Mouse (Mus musculus) mouse trophoblast stem cell (cell line): Measurements from ENCODE around the gene Ssrp1.

Experiments
- in situ Hi-C, 2 experiments: fragments of 300-500 bp; cut with MseI, MboI; formaldehyde crosslinking; loops; 2 replicates in 1 of 2; 3 replicates in 1 of 2; pipeline ENCODE4 v1.15.1; 2025

Gene Ssrp1

DNA sequence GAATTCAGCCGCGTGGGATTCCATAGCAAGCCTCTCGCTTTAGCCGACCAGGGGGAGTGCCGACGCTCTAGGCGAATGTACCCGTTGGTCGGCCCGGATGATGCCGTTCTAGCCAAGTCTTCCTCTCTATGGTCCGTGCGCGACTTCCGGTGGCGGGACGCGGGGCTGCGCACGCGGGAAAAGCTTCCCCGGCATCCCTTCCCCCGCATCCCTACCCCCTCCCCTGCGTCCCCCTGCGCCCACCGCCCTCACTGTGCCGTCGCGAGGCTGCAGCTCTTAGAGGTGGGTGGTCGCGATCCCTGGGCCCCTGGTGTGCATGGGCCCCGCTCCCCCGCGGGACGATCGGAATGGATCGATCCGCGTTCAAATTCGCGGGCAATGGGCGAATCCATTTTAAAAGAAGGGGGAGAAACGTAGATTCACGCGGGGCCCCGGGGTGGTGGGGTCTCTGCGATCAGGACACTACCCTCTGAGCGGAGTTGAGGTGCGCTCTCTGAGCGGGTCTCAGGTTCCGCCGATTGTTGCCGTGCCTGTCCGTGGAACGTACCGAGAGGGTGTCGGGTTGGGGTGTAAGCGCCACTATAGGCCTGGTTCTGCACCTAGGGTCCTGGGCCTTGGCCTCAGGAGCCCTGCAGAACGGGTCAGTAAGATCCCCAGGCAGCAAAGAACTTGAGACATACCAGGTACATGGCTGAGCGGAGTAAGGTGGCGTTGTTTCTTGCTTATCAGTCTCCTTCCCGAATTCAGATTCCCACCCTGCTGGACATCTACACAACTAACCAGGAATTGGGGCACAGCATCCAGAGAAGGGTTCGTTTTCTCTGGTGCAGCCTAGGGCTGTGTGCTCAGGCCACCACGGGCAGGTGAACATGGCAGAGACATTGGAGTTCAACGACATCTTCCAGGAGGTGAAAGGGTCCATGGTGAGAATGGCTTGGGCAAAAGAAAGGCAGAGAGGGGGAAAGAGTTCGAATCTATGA, at the start of gene Ssrp1, which contains the start of gene P2rx3:
TSS of gene Ssrp1 (plus strand) at position 188 of the 980 bp plus-strand sequence.
TSS of gene P2rx3 (minus strand) at position 416 of the 980 bp plus-strand sequence.
- in situ Hi-C loops: no loop called here

DNA sequence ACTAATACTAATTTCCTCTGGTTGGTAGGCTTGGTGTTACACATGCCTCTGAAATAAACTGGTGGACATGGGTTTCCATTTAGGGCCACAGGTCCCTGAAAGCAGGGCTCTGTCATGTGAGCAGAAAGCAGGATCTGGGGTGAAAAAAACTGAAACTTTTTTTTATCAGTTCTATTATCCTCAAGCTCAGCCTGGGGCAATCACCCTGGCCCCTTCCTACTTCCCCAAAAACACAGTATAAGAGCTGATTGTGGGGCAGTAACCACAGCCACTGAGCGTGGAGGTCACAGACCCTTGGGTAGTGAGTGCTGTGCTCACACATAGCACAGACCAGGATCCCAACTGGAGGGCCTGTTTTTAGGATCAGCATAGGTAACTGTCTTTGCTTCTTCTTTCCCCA, 49.1 kb upstream of the Ssrp1 start, which contains the start of gene Prg3:
TSS of gene Prg3 (plus strand) at position 286 of the 400 bp plus-strand sequence.
- in situ Hi-C loops: no loop called here

DNA sequence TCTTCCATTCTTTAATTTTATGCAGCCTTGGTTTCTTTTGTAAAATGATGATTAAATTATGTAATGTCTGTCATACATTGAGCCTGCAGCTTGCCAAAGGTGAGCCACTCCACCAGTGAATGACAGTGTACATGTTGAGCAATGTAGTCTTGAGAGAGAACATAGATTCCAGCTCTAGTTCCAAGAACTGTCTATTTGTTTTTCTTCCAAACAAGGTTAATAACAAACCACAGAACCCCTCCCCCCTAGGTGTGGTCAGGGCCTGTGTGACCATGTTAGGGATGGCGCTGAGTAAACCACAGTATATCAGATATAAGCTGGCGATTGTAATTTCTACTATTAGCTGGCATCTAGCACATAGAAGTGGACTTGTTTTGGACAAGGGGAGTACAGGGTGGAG, 40.7 kb upstream of the Ssrp1 start:
- in situ Hi-C loops: no loop called here

DNA sequence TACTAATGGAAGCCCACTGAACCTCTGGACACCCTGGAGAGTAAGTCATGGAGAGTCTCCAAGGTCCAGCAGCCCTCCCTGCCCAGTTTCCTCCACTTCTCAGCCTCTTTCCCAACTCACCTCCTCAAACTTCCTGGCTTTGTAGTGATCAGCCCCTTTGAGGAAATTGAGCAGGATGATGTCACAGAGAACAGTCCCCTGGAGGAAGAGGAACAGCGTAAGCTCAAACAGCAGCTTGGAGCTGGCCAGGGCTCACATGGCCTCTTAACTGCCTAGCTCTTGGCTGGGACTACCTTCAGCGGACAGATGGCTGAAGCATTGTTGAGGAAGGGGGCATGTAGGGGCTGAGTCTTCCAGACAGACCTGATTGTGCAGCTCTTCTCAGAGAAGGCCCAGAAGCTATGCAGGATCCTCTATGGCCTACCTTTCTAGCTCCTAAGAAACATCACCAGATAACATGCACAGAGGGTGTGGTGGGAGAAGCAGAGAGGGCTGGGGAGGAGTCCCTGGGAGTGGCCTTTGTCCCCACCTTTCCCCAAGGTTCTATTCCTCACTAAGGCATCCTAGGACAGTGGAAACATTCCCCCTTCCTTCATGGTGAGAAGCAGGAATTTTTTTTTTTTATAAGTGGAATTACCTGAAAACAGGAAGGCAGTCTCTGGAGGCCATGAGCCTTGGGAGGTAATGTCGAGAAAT, 37.4 kb upstream of the Ssrp1 start:
- in situ Hi-C loops: loop anchor here in 1 of 2 experiments (10.0 kb wide), 1 partner anchor 105 kb away; no protein-coding TSS in a partner anchor

DNA sequence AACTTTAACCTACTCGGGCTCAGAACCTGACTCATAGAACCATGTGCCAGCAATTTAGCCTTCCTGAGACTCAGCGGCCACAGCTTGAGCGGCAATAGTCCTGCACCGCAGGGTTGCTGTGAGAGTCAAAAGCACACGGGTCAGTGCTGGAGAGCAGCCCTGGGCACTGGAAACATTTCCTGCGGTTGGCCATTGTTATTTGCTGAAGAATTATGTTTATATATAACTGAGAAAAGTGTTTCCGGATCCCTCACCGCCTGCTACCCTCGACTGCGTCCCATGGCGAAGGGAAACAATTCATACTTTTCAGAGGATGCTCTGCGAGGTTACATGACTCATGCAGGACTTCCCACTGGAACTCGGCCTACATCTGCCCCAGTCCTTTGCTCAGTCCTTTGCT, 35.5 kb upstream of the Ssrp1 start:
- in situ Hi-C loops: loop anchor here in 1 of 2 experiments (10.0 kb wide), 1 partner anchor 107 kb away; no protein-coding TSS in a partner anchor

DNA sequence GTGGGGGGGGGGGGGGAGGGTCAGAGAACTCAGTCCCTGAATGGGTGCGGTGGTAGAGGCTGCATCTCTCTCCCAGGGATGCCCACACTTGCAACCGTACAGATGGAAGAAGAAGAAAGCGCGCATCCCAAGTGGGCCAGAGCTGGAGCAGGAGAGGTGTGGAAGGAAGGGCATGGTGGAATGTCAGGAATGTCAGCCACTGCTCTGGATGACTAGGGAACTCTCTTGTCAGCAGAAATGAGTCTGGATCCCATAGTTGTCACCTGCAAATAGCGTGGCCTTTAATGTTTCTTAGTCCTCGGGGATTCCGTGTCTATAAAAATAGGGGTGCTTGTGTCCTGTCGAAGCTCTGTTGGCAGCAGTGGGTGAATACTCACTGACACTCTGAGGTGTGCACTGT, 34.5 kb upstream of the Ssrp1 start:
- in situ Hi-C loops: loop anchor here in 1 of 2 experiments (10.0 kb wide), 1 partner anchor 108 kb away; no protein-coding TSS in a partner anchor

DNA sequence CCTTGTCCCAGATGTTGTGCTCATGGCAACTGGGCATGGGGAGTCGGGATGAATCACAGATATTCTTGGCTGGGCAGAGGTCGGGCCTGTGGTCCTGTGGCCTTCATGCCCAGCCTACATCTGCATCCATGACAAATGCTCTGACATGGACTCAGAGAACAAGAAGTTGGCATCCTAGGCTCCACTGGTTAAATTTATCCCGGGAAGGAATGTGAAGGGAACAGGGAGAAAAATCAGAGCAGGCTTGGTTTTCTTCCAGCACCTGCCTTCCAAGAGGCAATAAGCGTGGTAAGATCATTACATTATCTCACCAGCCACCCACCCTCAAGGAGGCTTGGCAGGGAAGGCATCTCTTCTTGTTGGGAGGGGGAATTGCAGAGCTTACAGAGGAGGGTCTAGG, 32.7 kb upstream of the Ssrp1 start:
- in situ Hi-C loops: loop anchor here in 1 of 2 experiments (10.0 kb wide), 1 partner anchor 110 kb away; no protein-coding TSS in a partner anchor

DNA sequence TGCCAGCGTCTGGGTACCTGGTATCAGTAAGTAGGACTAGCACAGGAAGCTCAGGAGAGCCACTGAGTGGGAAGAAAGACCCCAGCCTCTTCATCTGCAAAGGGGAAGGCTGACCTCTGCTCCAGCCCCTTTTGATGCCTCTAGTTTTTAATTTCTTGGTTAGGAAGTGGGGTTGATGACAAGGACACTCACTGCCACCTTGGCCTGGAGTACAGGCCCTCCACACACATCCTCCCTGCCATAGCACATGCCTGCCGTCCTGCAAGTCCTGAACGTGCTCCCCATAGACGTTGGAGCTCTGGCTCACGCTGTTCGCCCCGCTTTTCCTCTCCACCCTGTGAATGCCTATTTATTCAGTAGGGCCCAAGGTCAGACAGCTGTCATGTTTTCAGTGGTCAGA, 30.4 kb upstream of the Ssrp1 start:
- in situ Hi-C loops: loop anchor here (5.0 to 10.0 kb wide), 2 partner anchors 44 to 112 kb away; no protein-coding TSS in a partner anchor

DNA sequence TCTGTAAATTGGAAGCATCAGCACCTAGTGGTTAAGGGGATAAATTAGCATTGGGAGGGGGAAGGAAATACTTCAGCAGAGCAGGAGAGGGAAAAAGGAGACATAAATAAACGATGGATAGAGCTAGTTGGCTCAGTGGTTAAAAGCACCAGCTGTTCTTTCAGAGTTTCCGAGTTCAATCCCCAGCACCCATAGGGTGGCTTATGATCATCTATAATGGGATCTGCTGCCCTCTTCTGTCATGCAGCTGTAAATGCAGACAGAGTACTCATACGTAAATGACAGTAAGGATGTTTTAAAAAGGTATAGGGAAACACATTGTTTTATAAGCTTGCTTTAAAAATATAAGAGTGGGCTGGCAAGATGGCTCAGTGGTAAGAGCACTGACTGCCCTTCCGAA, 29.3 kb upstream of the Ssrp1 start:
- in situ Hi-C loops: loop anchor here (5.0 to 10.0 kb wide), 2 partner anchors 45 to 113 kb away; no protein-coding TSS in a partner anchor

DNA sequence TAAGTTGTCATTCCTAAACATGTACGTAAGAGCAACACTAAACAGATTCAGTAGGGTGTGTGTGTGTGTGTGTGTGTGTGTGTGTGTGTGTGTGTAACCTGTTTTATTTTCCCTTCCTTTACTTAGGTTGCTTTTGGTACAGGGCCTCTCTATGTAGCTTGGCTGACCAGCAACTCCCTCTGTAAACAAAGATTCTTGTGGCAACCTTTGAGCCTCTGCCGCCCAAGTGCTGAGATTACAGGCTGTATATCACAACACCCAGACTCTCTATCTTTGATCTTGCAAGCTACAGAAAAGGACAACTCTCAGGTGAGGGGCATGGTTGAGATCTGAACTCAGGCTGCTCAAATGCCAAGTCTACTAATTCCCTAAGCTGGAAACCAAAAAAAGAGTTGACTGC, 27.8 kb upstream of the Ssrp1 start:
- in situ Hi-C loops: loop anchor here (5.0 to 10.0 kb wide), 2 partner anchors 47 to 114 kb away; no protein-coding TSS in a partner anchor

DNA sequence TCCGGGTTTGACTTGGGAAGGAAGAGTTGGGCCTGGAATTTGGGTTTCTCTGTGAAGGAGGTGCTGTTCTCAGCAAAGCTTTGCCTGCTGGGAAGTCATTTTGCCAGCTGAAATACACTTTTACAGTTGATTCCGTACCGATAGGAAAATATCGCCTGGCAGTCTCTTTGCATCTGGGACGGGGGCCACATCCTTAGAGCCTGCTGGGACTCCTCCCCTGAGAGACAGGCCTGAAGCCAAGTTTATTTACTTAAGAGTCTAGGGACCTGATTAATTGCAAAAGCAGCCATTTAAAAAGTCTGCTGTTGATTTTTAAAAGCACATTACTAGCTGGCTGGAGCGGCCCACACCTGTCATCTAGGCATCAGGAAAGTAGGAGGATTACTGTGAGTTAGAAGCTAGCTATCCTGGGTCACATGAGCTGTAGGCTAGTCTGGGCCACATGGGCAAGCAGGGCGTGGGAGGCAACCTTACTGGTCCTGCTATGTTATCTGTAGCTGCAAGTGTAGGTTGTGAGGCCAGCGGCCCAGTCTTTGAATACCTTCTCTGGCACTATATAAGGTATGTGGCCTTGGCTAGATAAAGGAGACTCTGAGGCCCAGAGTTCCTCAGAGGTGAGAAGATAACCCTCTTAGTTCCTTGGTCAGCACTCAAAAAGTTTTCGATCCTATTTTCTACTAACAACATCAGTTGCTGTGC, 25.0 kb upstream of the Ssrp1 start:
- in situ Hi-C loops: no loop called here

DNA sequence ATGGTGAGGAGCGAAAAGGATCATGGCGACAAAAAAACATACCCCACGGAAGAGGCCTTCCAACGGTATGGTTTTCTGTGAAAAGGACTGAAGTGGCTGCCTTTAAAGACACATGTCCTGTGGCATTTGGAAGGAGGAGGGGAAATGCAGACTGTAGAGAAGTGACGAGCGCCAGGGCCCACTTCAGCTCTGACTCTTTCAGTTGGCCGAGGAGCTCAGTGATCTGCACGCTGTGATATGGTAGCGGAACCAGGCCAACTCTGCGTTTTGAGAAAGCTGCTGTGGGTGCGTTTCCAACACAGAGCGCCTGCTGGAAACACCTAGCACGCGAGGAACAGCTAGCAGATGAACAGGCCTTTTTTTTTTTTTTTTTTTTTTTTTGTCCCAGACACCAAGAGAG, 24.4 kb upstream of the Ssrp1 start:
- in situ Hi-C loops: no loop called here

DNA sequence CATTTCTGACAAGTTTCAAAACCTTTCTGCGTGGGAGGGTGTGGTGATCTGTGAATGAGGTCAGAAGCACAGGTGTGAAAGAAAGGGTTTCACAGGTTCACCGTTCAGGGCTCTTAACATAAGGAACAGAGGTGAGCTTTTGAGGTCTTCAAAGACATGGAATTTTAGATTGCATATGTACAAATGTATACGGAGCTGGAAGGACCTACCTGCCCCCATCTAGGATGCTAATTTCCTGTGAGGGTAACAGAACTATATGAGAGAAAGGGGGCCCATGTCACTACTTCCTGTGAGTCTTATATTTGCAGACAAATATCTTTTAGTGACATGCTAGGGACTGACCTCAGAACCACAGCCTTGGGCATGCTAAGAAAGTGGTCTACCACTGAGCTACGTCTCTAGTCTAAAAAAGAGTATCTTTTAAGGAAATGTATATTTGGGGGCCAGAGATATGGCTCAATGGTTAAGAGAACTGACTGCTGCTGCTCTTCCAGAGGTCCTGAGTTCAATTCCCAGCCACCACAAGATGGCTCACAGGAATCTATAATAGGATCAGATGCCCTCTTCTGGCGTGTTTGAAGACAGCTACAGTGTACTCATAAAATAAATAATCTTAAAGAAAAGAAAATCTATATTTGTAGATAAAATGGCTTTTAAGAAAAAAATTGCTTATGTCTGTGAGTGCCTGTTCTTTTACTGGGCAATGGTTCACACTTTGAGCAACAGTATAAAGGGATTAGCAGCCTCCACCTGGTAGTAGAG, 23.0 kb upstream of the Ssrp1 start:
- in situ Hi-C loops: no loop called here

DNA sequence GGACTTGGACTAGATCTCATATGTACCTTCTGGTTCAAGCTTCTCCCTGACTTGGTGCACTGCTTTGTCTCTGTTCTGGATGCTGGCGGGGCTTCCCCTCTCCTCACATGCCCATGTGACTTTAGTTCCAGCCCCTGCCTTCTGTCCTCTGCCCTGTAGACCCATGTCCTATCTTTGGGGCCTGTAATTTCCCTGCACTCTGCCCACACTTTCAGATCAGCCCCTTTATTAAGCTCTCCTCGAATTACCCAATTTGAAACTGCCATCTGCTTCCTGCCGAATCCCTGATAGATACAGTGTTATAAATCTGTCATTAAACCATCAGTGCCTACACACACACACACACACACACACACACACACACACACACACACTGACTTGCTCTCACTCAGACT, 22.4 kb upstream of the Ssrp1 start:
- in situ Hi-C loops: no loop called here

DNA sequence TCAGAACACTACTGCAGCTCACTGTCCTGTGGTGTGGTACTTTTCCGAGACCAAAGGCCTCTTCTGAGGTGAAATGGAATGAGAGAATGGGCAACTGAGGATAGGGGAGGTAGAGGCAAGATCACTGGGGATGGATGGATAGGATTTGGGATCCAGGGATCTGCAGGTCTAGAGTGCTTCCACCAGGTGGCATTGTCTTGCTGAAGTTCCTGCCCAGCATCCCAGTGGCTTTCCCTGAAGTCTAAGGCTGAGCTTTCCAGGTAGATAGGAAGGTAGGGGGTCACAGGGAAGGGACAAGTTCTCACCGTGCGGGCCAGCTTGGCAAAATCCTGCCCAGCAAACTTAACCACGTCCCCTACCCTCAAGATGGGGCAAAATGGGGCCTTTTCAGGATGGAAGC, 15.0 kb upstream of the Ssrp1 start:
- in situ Hi-C loops: no loop called here

DNA sequence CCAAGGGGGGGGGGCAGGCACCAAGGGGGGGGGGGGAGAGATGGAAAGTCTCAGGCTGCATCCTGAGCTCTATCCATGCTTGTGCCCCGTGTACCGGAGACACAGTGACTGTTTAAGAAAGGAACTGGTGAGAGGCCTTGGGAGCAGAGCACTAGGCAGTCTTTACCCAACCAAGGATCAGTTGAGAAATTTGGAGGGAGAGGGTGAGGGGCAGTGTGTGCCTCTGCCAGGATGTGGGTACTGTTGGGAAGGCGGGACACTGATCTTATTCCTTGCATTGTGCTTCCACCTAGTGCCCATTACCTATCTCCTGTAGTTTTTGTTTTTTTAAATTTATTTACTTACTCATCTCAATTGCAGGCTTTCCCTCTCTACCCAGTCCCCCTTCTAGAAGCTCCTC, 10.9 kb upstream of the Ssrp1 start:
- in situ Hi-C loops: no loop called here

DNA sequence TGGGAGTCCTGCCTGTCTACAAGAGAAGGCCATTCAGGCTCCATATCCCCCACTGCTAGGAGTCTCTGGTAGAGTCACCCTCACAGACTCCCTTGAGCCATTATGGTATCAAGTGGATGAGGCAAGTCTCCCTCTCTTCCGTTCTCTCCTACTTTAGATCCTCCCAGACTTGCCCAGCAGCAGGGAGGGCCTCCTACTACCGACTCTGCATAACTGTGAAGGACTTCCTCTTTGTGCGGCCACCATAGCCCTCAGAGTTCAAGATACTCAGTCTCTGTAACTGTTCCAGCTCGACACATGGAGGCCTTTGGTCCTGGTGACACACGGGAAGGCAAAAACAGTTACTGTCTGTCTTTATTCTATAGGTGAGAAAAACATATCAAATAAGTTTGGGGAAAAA, 9.8 kb upstream of the Ssrp1 start:
- in situ Hi-C loops: no loop called here

DNA sequence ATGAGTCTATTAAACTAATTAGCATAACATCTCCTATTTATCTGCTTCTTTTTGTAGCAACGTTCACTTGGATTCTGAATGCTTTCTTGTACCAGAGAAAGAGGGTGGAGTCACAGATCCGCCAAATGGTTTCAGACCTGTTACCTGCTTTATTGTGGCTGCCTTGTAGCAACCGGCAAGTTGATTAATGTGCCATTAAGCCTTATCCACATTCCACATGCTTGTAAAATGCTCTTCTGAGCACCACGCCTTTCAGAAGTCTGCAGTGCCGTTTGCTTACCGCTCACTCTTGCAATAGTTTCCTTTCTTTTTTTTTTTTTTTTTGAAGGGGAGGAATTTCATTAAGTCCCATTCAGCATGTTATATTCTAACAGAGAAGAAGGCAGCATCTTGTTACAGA, 7.1 kb upstream of the Ssrp1 start:
- in situ Hi-C loops: no loop called here

DNA sequence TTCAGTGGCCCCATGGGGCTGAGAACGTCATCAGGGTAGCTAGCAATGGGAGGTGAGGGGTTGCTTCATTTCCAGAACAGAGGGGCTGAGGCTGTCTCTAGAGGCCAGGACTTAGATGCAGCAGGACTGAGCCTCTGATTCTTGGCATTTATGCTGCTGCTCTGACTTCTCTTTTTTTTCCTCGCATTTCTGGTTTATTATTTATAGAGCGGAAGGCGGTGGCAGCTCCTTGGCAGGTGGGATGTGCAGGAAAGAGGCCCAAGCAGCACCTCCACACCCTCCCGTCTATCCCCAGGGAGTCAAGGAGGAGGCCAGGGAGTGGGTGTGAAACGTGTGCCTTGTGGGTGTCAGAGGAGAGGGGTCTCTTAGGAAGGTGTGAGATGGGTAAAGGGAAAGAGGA, 6.0 kb upstream of the Ssrp1 start:
- in situ Hi-C loops: no loop called here

DNA sequence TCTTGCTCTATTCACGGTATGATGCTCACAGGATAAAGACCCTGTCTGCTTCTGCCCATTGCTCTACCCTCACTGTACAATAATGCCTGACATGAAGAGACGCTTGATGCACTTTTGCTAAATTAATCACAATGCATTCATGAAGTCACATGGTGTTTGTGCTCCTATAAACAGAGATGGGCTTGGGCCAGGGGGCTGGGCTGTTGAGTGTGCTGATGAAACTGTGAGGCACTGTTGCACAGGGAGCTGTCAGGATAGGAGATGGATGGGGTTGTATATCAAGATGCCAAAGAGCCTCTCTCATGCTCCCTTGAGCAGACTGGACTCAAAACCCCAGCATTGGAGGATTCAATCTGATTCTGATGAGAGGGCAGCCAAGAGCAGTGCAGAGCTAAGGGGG, 3.9 kb upstream of the Ssrp1 start:
- in situ Hi-C loops: no loop called here

DNA sequence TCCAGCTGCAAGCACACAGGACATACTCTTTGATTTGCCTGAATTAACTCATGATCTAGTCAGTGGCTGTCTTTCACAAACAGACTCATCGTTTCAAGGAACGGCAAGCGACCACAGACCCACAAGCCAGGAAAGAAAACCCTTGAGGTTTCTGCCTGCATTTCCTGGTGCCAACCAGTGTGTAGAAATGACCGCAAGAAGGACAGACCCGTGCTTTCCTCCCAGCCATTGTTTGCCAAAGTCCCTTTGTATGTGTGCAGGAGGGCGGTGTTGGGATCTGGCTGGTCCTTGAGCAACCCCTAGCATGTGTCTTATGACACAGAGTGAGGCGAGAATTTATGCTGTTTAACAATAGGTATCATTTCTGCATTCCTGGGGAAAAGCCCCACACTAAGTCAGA, 2.9 kb upstream of the Ssrp1 start:
- in situ Hi-C loops: no loop called here
